Mouse (Mus musculus): ENCODE results near the gene Adgrg5.
A peak's percentile ranks its signal among the peaks of the same experiment; 100 is the strongest.

DNA sequence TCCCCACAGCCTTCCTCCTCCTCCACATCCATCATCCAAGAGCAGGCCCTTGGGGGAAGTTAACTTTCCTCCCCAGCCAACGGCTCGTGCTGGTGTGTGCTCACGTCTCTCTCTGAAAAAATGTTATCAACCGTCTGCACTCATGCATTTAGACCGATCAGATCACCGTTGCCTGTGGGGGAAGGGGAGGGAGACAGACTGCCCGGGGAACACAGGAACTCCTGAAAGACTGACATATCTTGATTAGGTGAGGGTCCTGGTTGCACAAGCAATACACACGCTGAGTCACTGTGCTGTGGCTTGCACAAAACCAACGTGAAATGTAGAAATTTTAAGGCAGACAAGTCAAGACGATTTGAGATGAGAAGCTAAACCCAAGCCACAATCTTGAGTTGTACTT lies 41.3 kb downstream of the Adgrg5 start:
- TF ChIP-seq GATA1 (IDR thresholded peaks at IDR 0.05; ENCODE audit: borderline replicate concordance, low read length) (peak; percentile 75; the same call in 1 of the 3 replicates), FLI1 (IDR thresholded peaks at IDR 0.05; ENCODE audit: low read length) (no peak)
